Mouse (Mus musculus) hindbrain, embryonic 12.5 days (tissue): ENCODE data around the gene Tbx15. TPM values are rescaled to one million over a fixed set of nuclear protein-coding genes. Genes with fewer than 3 reads are reported as not detected.
A peak's percentile ranks its signal among the peaks of the same experiment; 100 is the strongest.

Source experiments
- ATAC-seq: fragments of 200-750 bp; cut with Nextera tagmentation; 2 replicates; pipeline ENCODE4 v1.8.0; 2017; ENCODE audit warnings: moderate TSS enrichment; ENCODE audit not compliant: low FRiP score
- H3K27ac ChIP-seq: fragments of 300-500 bp; sonication (generic); 2 replicates; pipeline ENCODE4 v1.5.1; 2016; ENCODE audit warnings: mild to moderate bottlenecking
- H3K27me3 ChIP-seq: fragments of 300-500 bp; sonication (generic); 2 replicates; pipeline ENCODE4 v1.6.1; 2016; ENCODE audit warnings: mild to moderate bottlenecking
- H3K36me3 ChIP-seq: fragments of 300-500 bp; sonication (generic); 2 replicates; pipeline ENCODE4 v1.6.1; 2016; ENCODE audit warnings: mild to moderate bottlenecking
- H3K4me1 ChIP-seq: fragments of 300-500 bp; sonication (generic); 2 replicates; pipeline ENCODE4 v1.6.1; 2016
- H3K4me2 ChIP-seq: fragments of 300-500 bp; sonication (generic); replicated peaks from 2 replicates; pipeline ENCODE4 v1.6.1; 2016; ENCODE audit warnings: mild to moderate bottlenecking
- H3K4me3 ChIP-seq: fragments of 300-500 bp; sonication (generic); 2 replicates; pipeline ENCODE4 v1.5.1; 2016; ENCODE audit warnings: mild to moderate bottlenecking
- H3K9ac ChIP-seq: fragments of 300-500 bp; sonication (generic); 2 replicates; pipeline ENCODE4 v1.6.1; 2016; ENCODE audit warnings: mild to moderate bottlenecking, moderate library complexity
- H3K9me3 ChIP-seq: fragments of 300-500 bp; sonication (generic); replicated peaks from 2 replicates; pipeline ENCODE4 v1.6.1; 2016; ENCODE audit warnings: mild to moderate bottlenecking
- WGBS: fragments of 180-500 bp; shearing (Covaris S2); methylation state at CpG from one replicate; pipeline ENCODE4 v1.1.7; 2016; 5-methylcytosine and 5-hydroxymethylcytosine counted together
- polyA plus RNA-seq: library from polyadenylated mRNA; unstranded; fragments of >200 nt; fragmentation: Nextera tagmentation; extraction: Ambion mirVana; gene quantifications from 2 replicates; pipeline ENCODE4 v1.2.1, GENCODE M21; 2016

The Tbx15 gene
- polyA plus RNA-seq, 1 experiment from 2014 or later = 9.3 TPM

DNA sequence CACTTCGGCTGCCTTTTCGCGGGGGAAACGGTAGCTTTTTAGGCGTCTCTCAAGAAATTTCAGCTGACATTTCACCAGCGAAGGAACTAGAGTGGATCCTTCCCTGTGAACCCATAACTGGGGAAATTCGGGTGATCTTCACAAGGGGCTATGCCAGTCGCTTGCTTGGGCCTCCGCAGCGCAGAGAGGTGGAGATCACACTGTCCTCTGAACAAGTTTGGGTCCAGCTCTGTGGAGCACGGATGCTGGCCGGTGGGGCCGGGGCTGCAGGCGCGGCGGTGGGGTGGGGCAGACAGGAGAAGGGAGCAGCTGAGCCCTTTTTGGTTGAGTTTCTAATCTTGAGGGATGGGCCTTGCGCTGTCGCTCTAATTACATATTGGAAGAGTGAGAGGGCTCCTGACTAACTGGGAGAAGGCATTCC is 21.2 kb downstream of the Tbx15 start:
- Histone ChIP-seq H3K27ac (no peak overlapping the region), H3K4me3 (no peak overlapping the region), H3K9me3 (no peaks in the 10 kb centered on the region), H3K4me1 (no peaks in the 10 kb centered on the region), H3K9ac (no peak overlapping the region), H3K27me3 (peaks cover 86% of the 10 kb centered on the region), H3K36me3 (no peaks in the 10 kb centered on the region), H3K4me2 (0 out of 2 replicates have a peak overlapping the region, but pooled peaks have one; percentile 5)
- ATAC-seq = no peak
- WGBS = 2% methylated on average over 18 of the region's 18 CpGs

DNA sequence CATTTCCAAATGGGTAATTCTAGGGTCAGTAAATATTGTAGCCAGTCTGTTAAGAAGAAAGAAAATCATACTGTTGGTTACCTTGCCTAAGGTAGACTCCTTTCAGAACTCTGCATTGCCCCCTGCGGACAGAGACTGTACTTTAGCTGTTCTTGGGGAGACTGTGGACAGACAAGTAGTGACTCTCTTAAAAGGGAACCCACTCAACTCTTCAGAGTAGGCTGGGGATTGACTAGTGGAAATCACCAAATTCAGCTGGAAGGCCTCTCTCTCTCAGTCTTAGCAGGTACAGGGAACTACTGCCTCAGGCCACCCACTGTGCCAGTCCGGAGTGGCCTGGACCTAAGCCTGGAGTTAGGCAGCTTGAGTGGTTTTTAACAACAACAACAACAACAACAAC is 21.8 kb downstream of the Tbx15 start:
- no peaks in the 10 kb centered on the region for H3K9me3 ChIP-seq
- no peaks in the 10 kb centered on the region for H3K36me3 ChIP-seq
- no peaks in the 10 kb centered on the region for H3K4me1 ChIP-seq
- no peak for ATAC-seq
- H3K4me3 ChIP-seq = no peak overlapping the region
- 1% methylated on average over 2 of the region's 2 CpGs for WGBS
- H3K27me3 ChIP-seq = peaks cover 86% of the 10 kb centered on the region
- no peak overlapping the region for H3K27ac ChIP-seq
- H3K4me2 ChIP-seq = no peak overlapping the region
- H3K9ac ChIP-seq = no peak overlapping the region

DNA sequence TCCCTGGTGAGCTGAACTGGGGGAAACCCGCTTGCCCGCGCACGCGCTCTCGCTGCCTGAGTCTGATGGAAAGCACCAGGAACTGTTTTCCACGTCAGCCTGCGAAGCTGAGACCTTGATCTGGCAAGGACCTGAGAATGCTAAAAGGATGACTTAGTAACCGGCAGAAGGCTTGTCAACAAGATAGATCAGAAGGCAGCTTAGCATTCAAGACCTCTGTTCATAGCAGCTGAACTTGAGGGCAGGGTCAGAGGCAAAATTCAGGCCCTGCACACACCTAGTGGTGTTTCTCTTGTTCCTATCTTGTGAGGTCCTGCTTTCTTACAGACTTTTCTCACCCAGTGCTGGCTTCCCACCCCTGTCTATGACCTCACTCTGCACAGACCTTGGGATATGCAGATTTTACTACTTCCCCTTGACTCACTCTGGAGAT is 23.3 kb downstream of the Tbx15 start:
- H3K9ac ChIP-seq = no peak overlapping the region
- no peak for ATAC-seq
- no peak overlapping the region for H3K4me2 ChIP-seq
- H3K27me3 ChIP-seq = peaks cover 81% of the 10 kb centered on the region
- H3K4me1 ChIP-seq = no peaks in the 10 kb centered on the region
- H3K36me3 ChIP-seq = no peaks in the 10 kb centered on the region
- no peaks in the 10 kb centered on the region for H3K9me3 ChIP-seq
- WGBS = 23% methylated on average over 9 of the region's 9 CpGs
- H3K4me3 ChIP-seq = no peak overlapping the region
- H3K27ac ChIP-seq = no peak overlapping the region

DNA sequence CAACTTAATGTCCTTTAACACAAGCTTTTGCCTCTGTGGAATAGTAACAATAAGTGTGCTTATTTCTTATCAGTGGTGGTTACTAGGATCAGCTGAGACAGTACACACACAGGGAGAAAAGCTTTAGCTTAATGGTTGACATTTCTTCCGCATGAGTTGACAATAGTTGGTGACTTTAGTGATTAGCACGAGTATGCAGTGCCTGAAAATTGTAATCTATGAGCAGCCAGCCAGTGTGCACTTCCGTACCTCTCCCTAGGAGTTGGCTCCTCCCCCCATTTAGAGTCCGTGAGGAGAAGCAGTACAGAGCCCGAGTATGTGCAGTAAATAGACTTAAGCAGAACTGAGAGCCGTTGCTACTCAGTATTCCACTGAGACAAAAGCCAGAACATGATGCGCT is 24.5 kb downstream of the Tbx15 start:
- ATAC-seq = no peak

GRCm38 (mm10) chr3:99266752-99267303 is 26.6 kb downstream of the Tbx15 start:
- Histone ChIP-seq H3K9me3 (no peaks in the 10 kb centered on the region), H3K27ac (no peak overlapping the region), H3K4me1 (no peaks in the 10 kb centered on the region), H3K27me3 (peaks cover 58% of the 10 kb centered on the region), H3K4me2 (no peak overlapping the region), H3K9ac (no peak overlapping the region), H3K4me3 (no peak overlapping the region), H3K36me3 (no peaks in the 10 kb centered on the region)
- WGBS = 57% methylated on average over 10 of the region's 10 CpGs
- no peak for ATAC-seq

More for the DNA sequence above, 24.5 kb downstream of the Tbx15 start:
- Histone ChIP-seq H3K9ac (no peak overlapping the region), H3K4me3 (no peak overlapping the region), H3K4me1 (no peaks in the 10 kb centered on the region), H3K27ac (no peak overlapping the region), H3K27me3 (peaks cover 73% of the 10 kb centered on the region), H3K9me3 (no peaks in the 10 kb centered on the region), H3K36me3 (no peaks in the 10 kb centered on the region), H3K4me2 (no peak overlapping the region)
- 33% methylated on average over 7 of the region's 7 CpGs for WGBS

GRCm38 (mm10) chr3:99277973-99278580 is 37.9 kb downstream of the Tbx15 start:
- no peaks in the 10 kb centered on the region for H3K9me3 ChIP-seq

GRCm38 (mm10) chr3:99279718-99280117 is 39.5 kb downstream of the Tbx15 start:
- 95% methylated on average over 3 of the region's 3 CpGs for WGBS
- ATAC-seq = no peak
- Histone ChIP-seq H3K36me3 (no peaks in the 10 kb centered on the region), H3K27me3 (no peaks in the 10 kb centered on the region), H3K27ac (no peak overlapping the region), H3K4me3 (no peak overlapping the region), H3K4me1 (no peaks in the 10 kb centered on the region), H3K4me2 (no peak overlapping the region), H3K9me3 (no peaks in the 10 kb centered on the region), H3K9ac (no peak overlapping the region)

More at GRCm38 (mm10) chr3:99277973-99278580, 37.9 kb downstream of the Tbx15 start:
- H3K27me3 ChIP-seq = no peaks in the 10 kb centered on the region
- WGBS = 47% methylated on average over 12 of the region's 12 CpGs
- H3K27ac ChIP-seq = no peak overlapping the region
- ATAC-seq = no peak
- H3K4me3 ChIP-seq = no peak overlapping the region
- no peaks in the 10 kb centered on the region for H3K4me1 ChIP-seq
- H3K36me3 ChIP-seq = no peaks in the 10 kb centered on the region
- no peak overlapping the region for H3K4me2 ChIP-seq
- no peak overlapping the region for H3K9ac ChIP-seq

DNA sequence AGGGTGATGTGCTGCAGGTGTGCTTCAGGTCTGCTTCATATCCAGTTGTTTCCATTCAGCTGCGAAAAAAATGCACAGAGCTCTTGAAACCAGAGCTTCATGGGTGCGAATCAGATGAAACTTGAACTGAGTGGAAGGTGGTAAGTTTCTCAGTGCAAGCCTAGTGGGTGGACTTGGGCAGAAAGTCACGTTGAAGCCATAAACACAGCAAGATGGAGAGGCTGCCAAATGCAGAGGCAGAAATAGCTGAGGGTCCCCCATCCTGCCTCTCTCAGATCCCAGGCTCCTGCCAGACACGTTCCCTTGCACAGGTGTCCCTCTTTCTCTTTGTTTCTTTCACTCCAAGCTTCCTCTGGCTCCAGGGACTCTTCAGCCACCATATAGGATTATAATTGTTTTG is 41.3 kb downstream of the Tbx15 start:
- H3K4me3 ChIP-seq = no peak overlapping the region
- no peaks in the 10 kb centered on the region for H3K36me3 ChIP-seq
- H3K9me3 ChIP-seq = no peaks in the 10 kb centered on the region
- H3K4me1 ChIP-seq = no peaks in the 10 kb centered on the region
- no peak overlapping the region for H3K27ac ChIP-seq
- WGBS = 71% methylated on average over 4 of the region's 4 CpGs
- ATAC-seq = no peak
- no peak overlapping the region for H3K4me2 ChIP-seq
- no peaks in the 10 kb centered on the region for H3K27me3 ChIP-seq
- H3K9ac ChIP-seq = no peak overlapping the region

DNA sequence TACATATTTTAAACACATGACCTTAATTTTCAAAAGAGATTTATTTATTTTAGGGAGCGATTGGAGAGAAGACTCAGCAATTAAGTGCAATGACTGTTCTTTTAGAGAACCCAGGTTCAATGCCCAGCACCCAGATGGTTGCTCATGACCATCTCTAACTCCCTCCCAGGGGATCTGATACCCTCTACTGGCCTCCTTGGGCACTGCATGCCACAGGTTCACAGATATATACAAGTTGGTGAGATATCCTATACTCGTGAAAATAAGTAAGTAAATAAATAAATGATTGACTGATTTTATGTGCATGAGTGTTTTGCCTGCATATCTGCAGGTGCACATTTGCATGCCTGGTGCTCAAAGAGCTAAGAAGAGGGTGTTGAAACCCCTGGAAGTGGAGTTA is 48.1 kb downstream of the Tbx15 start:
- no peak overlapping the region for H3K4me2 ChIP-seq
- H3K4me1 ChIP-seq = peaks cover 4% of the 10 kb centered on the region; the same call in 1 of the 2 replicates
- H3K27me3 ChIP-seq = no peaks in the 10 kb centered on the region
- 58% methylated on average over 2 of the region's 2 CpGs for WGBS
- no peak overlapping the region for H3K9ac ChIP-seq
- no peak overlapping the region for H3K27ac ChIP-seq
- no peaks in the 10 kb centered on the region for H3K36me3 ChIP-seq
- H3K4me3 ChIP-seq = no peak overlapping the region
- no peaks in the 10 kb centered on the region for H3K9me3 ChIP-seq
- ATAC-seq = no peak

- Histone ChIP-seq H3K9ac (no peak overlapping the region), H3K36me3 (no peaks in the 10 kb centered on the region), H3K9me3 (no peaks in the 10 kb centered on the region), H3K27me3 (no peaks in the 10 kb centered on the region), H3K4me3 (no peak overlapping the region), H3K4me1 (peaks cover 4% of the 10 kb centered on the region; the same call in 1 of the 2 replicates), H3K27ac (no peak overlapping the region), H3K4me2 (no peak overlapping the region)
- WGBS = 39% methylated on average over 6 of the region's 6 CpGs
- ATAC-seq = peak; percentile 52
Observed at GRCm38 (mm10) chr3:99290064-99290702, 50.0 kb downstream of the Tbx15 start.

GRCm38 (mm10) chr3:99290878-99291277 is 50.7 kb downstream of the Tbx15 start:
- 81% methylated on average over 2 of the region's 2 CpGs for WGBS
- no peak for ATAC-seq
- Histone ChIP-seq H3K27ac (no peak overlapping the region), H3K4me3 (no peak overlapping the region), H3K36me3 (no peaks in the 10 kb centered on the region), H3K27me3 (no peaks in the 10 kb centered on the region), H3K4me2 (no peak overlapping the region), H3K4me1 (peaks cover 4% of the 10 kb centered on the region; the same call in 1 of the 2 replicates), H3K9me3 (no peaks in the 10 kb centered on the region), H3K9ac (no peak overlapping the region)

GRCm38 (mm10) chr3:99291386-99291785 is 51.2 kb downstream of the Tbx15 start:
- Histone ChIP-seq H3K4me3 (no peak overlapping the region), H3K27ac (no peak overlapping the region), H3K4me1 (peaks cover 4% of the 10 kb centered on the region; the same call in 1 of the 2 replicates), H3K36me3 (no peaks in the 10 kb centered on the region), H3K9me3 (no peaks in the 10 kb centered on the region), H3K4me2 (no peak overlapping the region), H3K27me3 (no peaks in the 10 kb centered on the region), H3K9ac (no peak overlapping the region)
- ATAC-seq = no peak

GRCm38 (mm10) chr3:99292531-99292931 is 52.4 kb downstream of the Tbx15 start:
- H3K27ac ChIP-seq = no peak overlapping the region
- no peaks in the 10 kb centered on the region for H3K9me3 ChIP-seq
- H3K4me2 ChIP-seq = no peak overlapping the region
- 71% methylated on average over 3 of the region's 3 CpGs for WGBS
- ATAC-seq = no peak
- peaks cover 4% of the 10 kb centered on the region; the same call in 1 of the 2 replicates for H3K4me1 ChIP-seq
- H3K4me3 ChIP-seq = no peak overlapping the region
- no peaks in the 10 kb centered on the region for H3K27me3 ChIP-seq
- no peak overlapping the region for H3K9ac ChIP-seq
- H3K36me3 ChIP-seq = no peaks in the 10 kb centered on the region
